Mouse (Mus musculus) inflammation-experienced regulatory T-cells, adult 16 weeks (primary cell): ENCODE data around the gene Gm9268. TPM values are rescaled to one million over a fixed set of nuclear protein-coding genes. Genes with fewer than 3 reads are reported as not detected.

Experiments
- polyA plus RNA-seq: library from polyadenylated mRNA; unstranded; fragments of 100-300 nt; shearing (Covaris generic); gene quantifications from one replicate; pipeline ENCODE4 v1.2.1, GENCODE M21; 2017

Gene Gm9268
- polyA plus RNA-seq: not detected

DNA sequence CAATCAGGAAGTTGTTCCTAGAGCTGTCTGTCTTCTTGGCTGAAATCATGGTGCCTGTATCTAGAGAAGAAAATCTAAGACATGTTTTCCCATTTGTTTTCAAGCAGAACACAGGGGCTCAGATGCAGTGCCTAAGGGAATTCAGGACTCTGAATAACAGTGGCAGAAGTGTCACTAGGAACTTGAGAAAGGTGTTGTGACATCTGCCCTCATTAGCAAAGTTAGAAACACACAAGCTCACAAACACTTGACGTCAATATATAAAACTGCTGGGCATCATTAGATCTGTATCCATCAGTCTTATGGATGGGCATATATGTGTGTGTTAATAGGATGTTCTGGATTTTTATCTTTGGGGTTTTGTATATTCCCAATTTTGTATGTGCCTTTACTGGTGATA, at the start of gene Gm9268:
Gene Gm9268 (plus strand): TSS at position 301 of the 400 bp plus-strand sequence.

Other genes starting within 250 kb of the Gm9268 start
- not detected for gene Vmn2r62, start 225.2 kb upstream of the Gm9268 start, polyA plus RNA-seq
- not detected for gene Gm2381, start 151.5 kb upstream of the Gm9268 start, polyA plus RNA-seq
- not detected for gene Vmn2r63, start 84.9 kb upstream of the Gm9268 start, polyA plus RNA-seq
- not detected for gene Zfp936, start 95.5 kb downstream of the Gm9268 start, polyA plus RNA-seq